Mouse (Mus musculus): ENCODE data around the gene Rnpep.

- TF ChIP-seq CTCF (IDR thresholded peaks at IDR 0.05; ENCODE audit: control insufficient read depth, insufficient read depth, insufficient replicate concordance, low read depth, low read length), result no peak
- TF ChIP-seq POLR2A (IDR thresholded peaks at IDR 0.05; ENCODE audit: control insufficient read depth, low read depth, low read length), result 0 out of 2 replicates have a peak, but pooled peaks have one; percentile 28
Observed at GRCm38 (mm10) chr1:135280646-135281045, 3.2 kb downstream of the Rnpep start.

All from testis, adult 2 months (tissue).